Mouse (Mus musculus) limb, embryonic 10.5 days (tissue): ENCODE results near the gene Ssbp2. TPM values are rescaled to one million over a fixed set of nuclear protein-coding genes. Genes with fewer than 3 reads are reported as not detected.

ENCODE experiments used
- DNase-seq: peaks from one replicate; pipeline ENCODE4 v3.0.0-alpha.2; 2017; ENCODE audit warnings: low spot score
- H3K27ac ChIP-seq: fragments of 300-500 bp; sonication (generic); 2 replicates; pipeline ENCODE4 v1.5.1; 2016; ENCODE audit warnings: mild to moderate bottlenecking
- H3K27me3 ChIP-seq: fragments of 300-500 bp; sonication (generic); 2 replicates; pipeline ENCODE4 v1.6.1; 2016; ENCODE audit warnings: low read depth, mild to moderate bottlenecking; ENCODE audit not compliant: poor library complexity, severe bottlenecking
- H3K36me3 ChIP-seq: fragments of 300-500 bp; sonication (generic); 2 replicates; pipeline ENCODE4 v1.6.1; 2016; ENCODE audit warnings: mild to moderate bottlenecking, moderate library complexity
- H3K4me1 ChIP-seq: fragments of 300-500 bp; sonication (generic); 2 replicates; pipeline ENCODE4 v1.6.1; 2016
- H3K4me3 ChIP-seq: fragments of 300-500 bp; sonication (generic); 2 replicates; pipeline ENCODE4 v1.5.1; 2016; ENCODE audit warnings: mild to moderate bottlenecking, moderate library complexity
- H3K9me3 ChIP-seq: fragments of 300-500 bp; sonication (generic); replicated peaks from 2 replicates; pipeline ENCODE4 v1.6.1; 2016; ENCODE audit warnings: mild to moderate bottlenecking
- WGBS: fragments of 180-500 bp; shearing (Covaris S2); methylation state at CpG from one replicate; pipeline ENCODE4 v1.1.7; 2016; 5-methylcytosine and 5-hydroxymethylcytosine counted together
- polyA plus RNA-seq: library from polyadenylated mRNA; unstranded; fragments of >200 nt; fragmentation: Nextera tagmentation; extraction: Ambion mirVana; gene quantifications from 2 replicates; pipeline ENCODE4 v1.2.1, GENCODE M21; 2016

The Ssbp2 gene
- polyA plus RNA-seq, 1 experiment from 2014 or later: 183 TPM

GRCm38 (mm10) chr13:91681474-91681873 lies 221.4 kb downstream of the Ssbp2 start:
- no peaks in the 10 kb centered on the region for H3K9me3 ChIP-seq

GRCm38 (mm10) chr13:91690118-91690517 lies 230.0 kb downstream of the Ssbp2 start:
- H3K27me3 ChIP-seq: no peaks in the 10 kb centered on the region
- H3K36me3 ChIP-seq: peaks cover 38% of the 10 kb centered on the region
- no peaks in the 10 kb centered on the region for H3K4me1 ChIP-seq
- no peak for DNase-seq
- H3K4me3 ChIP-seq: no peak overlapping the region
- WGBS: 86% methylated on average over 5 of the region's 5 CpGs
- no peak overlapping the region for H3K27ac ChIP-seq
- no peaks in the 10 kb centered on the region for H3K9me3 ChIP-seq

More at GRCm38 (mm10) chr13:91681474-91681873, 221.4 kb downstream of the Ssbp2 start:
- 97% methylated on average over 3 of the region's 3 CpGs for WGBS
- no peaks in the 10 kb centered on the region for H3K27me3 ChIP-seq
- peaks cover 26% of the 10 kb centered on the region for H3K36me3 ChIP-seq
- H3K4me1 ChIP-seq: no peaks in the 10 kb centered on the region
- H3K4me3 ChIP-seq: no peak overlapping the region
- DNase-seq: no peak
- no peak overlapping the region for H3K27ac ChIP-seq

DNA sequence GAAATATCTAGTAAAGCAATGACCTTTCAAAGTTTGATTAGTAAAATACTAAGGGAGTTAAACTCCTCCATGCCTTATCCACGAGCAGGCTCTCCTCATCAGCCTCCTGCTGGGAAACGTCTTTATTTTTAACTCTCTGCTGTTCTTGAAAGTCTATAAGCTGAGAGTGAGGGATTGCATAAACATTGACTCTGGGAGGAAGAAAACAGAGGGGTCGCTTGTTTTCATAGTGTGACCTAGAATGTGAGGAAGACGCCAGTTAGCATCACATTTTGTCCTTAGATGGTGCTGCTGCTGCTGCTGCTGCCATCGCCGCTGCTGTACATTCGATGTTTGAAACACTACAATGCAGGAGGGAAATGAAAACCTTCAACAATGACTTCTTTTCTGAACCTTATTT lies 233.5 kb downstream of the Ssbp2 start:
- H3K4me1 ChIP-seq: 0 out of 2 replicates have a peak, but pooled peaks cover 4% of the 10 kb centered on the region
- H3K36me3 ChIP-seq: peaks cover 23% of the 10 kb centered on the region
- H3K9me3 ChIP-seq: no peaks in the 10 kb centered on the region
- no peak overlapping the region for H3K27ac ChIP-seq
- no peaks in the 10 kb centered on the region for H3K27me3 ChIP-seq
- 65% methylated on average over 7 of the region's 7 CpGs for WGBS
- no peak for DNase-seq
- no peak overlapping the region for H3K4me3 ChIP-seq

- DNase-seq: no peak
- Histone ChIP-seq H3K27ac (no peak overlapping the region), H3K36me3 (peaks cover 26% of the 10 kb centered on the region), H3K27me3 (no peaks in the 10 kb centered on the region), H3K9me3 (no peaks in the 10 kb centered on the region), H3K4me1 (0 out of 2 replicates have a peak, but pooled peaks cover 4% of the 10 kb centered on the region), H3K4me3 (no peak overlapping the region)
- 91% methylated on average over 2 of the region's 2 CpGs for WGBS
These were observed 235.3 kb downstream of the Ssbp2 start for GRCm38 (mm10) chr13:91695406-91695805.

GRCm38 (mm10) chr13:91696109-91696645 lies 236.1 kb downstream of the Ssbp2 start:
- Histone ChIP-seq H3K4me3 (no peak overlapping the region), H3K36me3 (peaks cover 32% of the 10 kb centered on the region), H3K4me1 (0 out of 2 replicates have a peak, but pooled peaks cover 4% of the 10 kb centered on the region), H3K9me3 (no peaks in the 10 kb centered on the region), H3K27me3 (no peaks in the 10 kb centered on the region), H3K27ac (no peak overlapping the region)
- WGBS: 90% methylated on average over 2 of the region's 2 CpGs
- DNase-seq: no peak

DNA sequence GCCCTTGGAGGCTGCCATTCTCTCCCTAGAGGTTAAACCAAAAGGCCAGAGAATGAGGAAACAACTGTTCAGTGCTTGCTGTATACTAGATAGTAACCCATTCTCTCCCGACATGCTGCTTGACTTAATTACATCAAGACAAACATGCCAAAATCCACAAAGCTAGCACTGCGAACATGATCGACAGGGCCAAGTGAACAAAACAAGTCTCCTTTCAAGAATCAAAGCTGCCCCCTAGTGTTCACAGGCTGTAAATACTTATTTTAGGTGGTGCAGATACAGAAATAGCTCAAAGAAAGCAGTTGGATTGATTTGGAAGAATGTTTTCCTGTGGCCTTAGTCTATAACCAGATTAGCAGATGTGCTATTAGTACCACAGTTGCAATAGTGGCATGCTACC lies 236.9 kb downstream of the Ssbp2 start:
- no peak for DNase-seq
- WGBS: 57% methylated on average over 3 of the region's 3 CpGs
- no peaks in the 10 kb centered on the region for H3K9me3 ChIP-seq
- 0 out of 2 replicates have a peak, but pooled peaks cover 4% of the 10 kb centered on the region for H3K4me1 ChIP-seq
- no peak overlapping the region for H3K4me3 ChIP-seq
- H3K27ac ChIP-seq: no peak overlapping the region
- H3K27me3 ChIP-seq: no peaks in the 10 kb centered on the region
- H3K36me3 ChIP-seq: peaks cover 35% of the 10 kb centered on the region

DNA sequence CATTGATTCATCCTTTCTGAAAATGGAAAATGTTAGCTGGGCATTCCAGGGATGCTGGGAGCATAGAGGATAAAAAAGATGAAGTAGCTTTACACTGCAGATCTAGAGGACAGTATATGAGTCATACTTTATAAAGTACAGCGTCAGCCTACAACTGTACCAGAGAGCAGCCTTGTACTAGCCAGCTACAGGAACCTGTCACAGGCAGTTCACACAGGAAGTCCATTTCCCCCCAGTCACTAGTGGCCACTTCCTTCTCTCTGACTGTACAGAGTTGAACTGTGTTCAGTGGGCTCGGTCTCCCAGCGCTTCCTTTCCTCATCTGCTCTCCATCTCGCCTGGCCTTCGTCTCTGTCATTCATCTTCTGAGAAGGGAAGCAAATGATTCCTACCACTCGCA lies 242.3 kb downstream of the Ssbp2 start:
- Histone ChIP-seq H3K4me1 (no peaks in the 10 kb centered on the region), H3K27ac (no peak overlapping the region), H3K4me3 (no peak overlapping the region), H3K27me3 (no peaks in the 10 kb centered on the region), H3K9me3 (no peaks in the 10 kb centered on the region), H3K36me3 (peaks cover 34% of the 10 kb centered on the region)
- DNase-seq: no peak
- WGBS: 79% methylated on average over 6 of the region's 6 CpGs

DNA sequence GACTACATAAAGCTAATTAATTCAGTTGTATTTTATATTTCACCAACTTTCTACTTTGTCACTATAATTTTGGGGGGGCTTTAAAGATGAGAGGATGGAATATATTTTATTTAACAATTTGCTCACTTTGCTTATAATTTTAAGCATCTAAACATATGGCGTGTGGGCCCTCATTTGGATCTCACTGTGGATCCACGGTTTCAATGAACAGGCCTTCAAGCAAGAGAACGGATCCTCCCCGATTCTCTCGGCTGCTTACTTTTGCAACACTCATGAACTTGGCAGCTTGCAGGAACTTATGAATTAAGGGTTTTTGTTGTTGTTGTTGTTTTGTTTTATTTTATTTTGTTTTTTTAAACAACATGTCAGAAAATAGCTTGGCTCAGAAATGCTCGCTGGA lies 259.4 kb downstream of the Ssbp2 start:
- Histone ChIP-seq H3K4me3 (no peak overlapping the region), H3K36me3 (no peaks in the 10 kb centered on the region), H3K4me1 (no peaks in the 10 kb centered on the region), H3K9me3 (no peaks in the 10 kb centered on the region), H3K27ac (no peak overlapping the region), H3K27me3 (no peaks in the 10 kb centered on the region)
- no peak for DNase-seq
- WGBS: 95% methylated on average over 6 of the region's 6 CpGs

DNA sequence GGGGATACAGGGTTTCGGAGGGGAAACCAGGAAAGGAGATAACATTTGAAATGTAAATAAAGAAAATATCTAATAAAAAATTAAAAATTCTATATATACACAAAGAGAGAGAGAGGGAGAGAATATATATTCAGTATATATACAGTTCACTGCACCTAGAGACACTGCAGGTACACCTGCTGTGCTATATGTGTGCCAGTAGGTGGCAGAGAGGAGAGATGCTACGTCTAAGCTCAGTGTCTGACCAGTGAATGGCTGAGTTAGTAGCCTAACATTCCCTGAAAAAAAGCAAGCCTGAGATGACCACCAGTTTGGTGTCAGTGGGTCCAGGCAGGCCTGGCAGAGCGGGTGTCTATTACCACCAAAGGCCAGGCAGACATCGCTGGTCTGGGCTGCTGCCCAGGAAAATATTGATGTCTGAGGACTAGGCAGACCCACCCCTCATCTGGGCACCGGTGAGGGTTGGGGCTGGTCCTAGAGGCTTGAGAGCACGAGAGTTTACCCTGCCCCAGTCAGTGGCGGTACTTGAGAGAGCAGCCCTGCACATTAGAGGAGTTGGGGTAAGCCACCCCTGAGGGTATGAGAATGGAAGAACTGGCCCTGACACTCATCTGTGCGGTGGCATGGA lies 263.1 kb downstream of the Ssbp2 start:
- no peaks in the 10 kb centered on the region for H3K9me3 ChIP-seq
- no peaks in the 10 kb centered on the region for H3K4me1 ChIP-seq
- no peak for DNase-seq
- 66% methylated on average over 8 of the region's 8 CpGs for WGBS
- H3K27ac ChIP-seq: no peak overlapping the region
- no peaks in the 10 kb centered on the region for H3K36me3 ChIP-seq
- no peak overlapping the region for H3K4me3 ChIP-seq
- H3K27me3 ChIP-seq: no peaks in the 10 kb centered on the region

DNA sequence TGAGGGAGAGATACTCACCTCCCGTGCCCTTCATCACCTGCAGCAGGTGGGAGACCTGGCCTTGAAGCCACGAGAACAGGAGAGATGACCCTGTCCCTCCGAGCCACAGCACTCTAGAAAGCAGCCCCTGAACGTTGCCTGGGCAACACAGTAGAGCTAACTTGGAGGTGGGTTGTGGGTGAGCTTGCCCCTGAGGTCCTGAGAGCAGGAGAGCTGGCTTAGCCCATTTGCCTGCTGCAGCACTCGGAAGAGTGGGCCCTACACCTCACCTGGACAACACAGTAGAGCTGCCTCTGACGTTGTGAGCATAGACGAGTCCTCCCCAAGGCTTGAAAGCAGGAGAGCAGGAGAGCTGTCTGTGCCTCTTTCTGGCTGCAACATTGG lies 263.6 kb downstream of the Ssbp2 start:
- Histone ChIP-seq H3K9me3 (no peaks in the 10 kb centered on the region), H3K36me3 (no peaks in the 10 kb centered on the region), H3K27ac (no peak overlapping the region), H3K27me3 (no peaks in the 10 kb centered on the region), H3K4me1 (no peaks in the 10 kb centered on the region), H3K4me3 (no peak overlapping the region)
- 82% methylated on average over 7 of the region's 7 CpGs for WGBS
- DNase-seq: no peak

GRCm38 (mm10) chr13:91724211-91724610 lies 264.1 kb downstream of the Ssbp2 start:
- no peaks in the 10 kb centered on the region for H3K36me3 ChIP-seq
- no peaks in the 10 kb centered on the region for H3K9me3 ChIP-seq
- no peaks in the 10 kb centered on the region for H3K4me1 ChIP-seq
- no peaks in the 10 kb centered on the region for H3K27me3 ChIP-seq
- H3K27ac ChIP-seq: no peak overlapping the region
- H3K4me3 ChIP-seq: no peak overlapping the region
- 86% methylated on average over 3 of the region's 3 CpGs for WGBS
- DNase-seq: no peak

- 85% methylated on average over 3 of the region's 3 CpGs for WGBS
- no peaks in the 10 kb centered on the region for H3K36me3 ChIP-seq
- no peak for DNase-seq
- no peaks in the 10 kb centered on the region for H3K9me3 ChIP-seq
- H3K27me3 ChIP-seq: no peaks in the 10 kb centered on the region
- H3K4me3 ChIP-seq: no peak overlapping the region
- no peak overlapping the region for H3K27ac ChIP-seq
- no peaks in the 10 kb centered on the region for H3K4me1 ChIP-seq
These were observed 265.0 kb downstream of the Ssbp2 start for GRCm38 (mm10) chr13:91725130-91725529.

GRCm38 (mm10) chr13:91727899-91728298 lies 267.8 kb downstream of the Ssbp2 start:
- Histone ChIP-seq H3K4me3 (no peak overlapping the region), H3K36me3 (no peaks in the 10 kb centered on the region), H3K27me3 (no peaks in the 10 kb centered on the region), H3K27ac (no peak overlapping the region), H3K4me1 (no peaks in the 10 kb centered on the region), H3K9me3 (no peaks in the 10 kb centered on the region)
- DNase-seq: no peak

DNA sequence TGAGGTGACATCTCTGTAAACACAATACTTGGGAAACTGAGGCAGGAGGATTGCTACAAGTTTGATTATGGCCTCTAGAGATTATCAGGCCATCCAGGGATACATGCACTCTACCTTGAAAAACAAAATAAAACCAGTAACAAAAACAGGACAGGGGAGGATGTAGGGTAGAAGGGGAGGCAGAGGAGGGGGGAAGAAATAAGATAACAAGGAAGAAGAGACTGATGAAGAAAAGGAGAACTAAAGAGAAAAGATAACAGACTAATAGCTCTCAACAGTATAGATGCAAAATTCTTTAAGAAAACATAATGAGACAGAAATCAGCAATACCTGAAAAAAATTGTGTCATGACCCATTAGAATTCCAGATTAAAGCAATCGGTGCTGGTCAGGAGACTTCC lies 277.1 kb downstream of the Ssbp2 start:
- H3K27me3 ChIP-seq: peaks cover 21% of the 10 kb centered on the region
- peaks cover 7% of the 10 kb centered on the region for H3K4me1 ChIP-seq
- no peak for DNase-seq
- WGBS: 91% methylated on average over 1 of the region's 1 CpGs
- no peak overlapping the region for H3K27ac ChIP-seq
- no peaks in the 10 kb centered on the region for H3K36me3 ChIP-seq
- no peak overlapping the region for H3K4me3 ChIP-seq
- no peaks in the 10 kb centered on the region for H3K9me3 ChIP-seq
